In the genomic region with DNA sequence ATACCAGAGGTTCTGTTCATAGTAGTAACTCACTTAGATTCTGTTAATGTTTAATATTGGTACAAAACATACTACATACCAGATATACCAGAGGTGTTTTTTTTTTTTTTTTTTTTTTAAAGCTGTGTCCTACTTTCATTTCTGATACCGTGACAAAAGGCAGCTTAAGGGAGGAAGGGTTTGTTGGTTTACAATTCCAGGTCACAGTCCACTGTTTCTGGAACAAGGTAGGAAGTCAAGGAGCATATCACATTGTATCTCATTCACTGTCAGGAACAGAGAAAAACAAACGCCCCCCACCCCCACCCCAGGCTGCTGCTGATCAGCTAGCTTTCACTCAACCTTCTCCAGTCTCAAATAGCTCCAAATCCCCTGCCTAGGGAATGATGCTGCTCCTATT, we compare ENCODE assay signal across 25 mouse cellular contexts. TPM values are rescaled to one million over a fixed set of nuclear protein-coding genes. Genes with fewer than 3 reads are reported as not detected.
DNase-seq lines count a peak whose midpoint lies in the region; ATAC-seq and TF ChIP-seq lines count a peak whose summit lies in the region.
"Had no signal": no experiment of that assay in that cellular context is flagged by ENCODE, and none has a peak within 500 bp of the region (broad histone marks: within the 10 kb centered on the region; RNA-seq: fewer than 3 reads in every experiment).

No protein-coding gene starts in this region.

- no peak for TF ChIP-seq EP300 in CH12.LX (IDR thresholded peaks at IDR 0.05; ENCODE audit: low read length)

- no peak overlapping the region for H3K4me3 ChIP-seq in kidney, adult 2 months (ENCODE audit: insufficient read depth, low read depth, low read length)
- no peak overlapping the region for H3K4me3 ChIP-seq in CH12.LX (replicated peaks in 1 of 3; ENCODE audit: low read depth in 2 of 3, low read length in 2 of 3, poor library complexity in 1 of 3)
- H3K4me3 ChIP-seq in intestine, postnatal 0 days (ENCODE audit: low read depth, low read length), result no peak overlapping the region
- H3K4me3 ChIP-seq: embryonic facial prominence, embryonic 13.5 days; embryonic facial prominence, embryonic 15.5 days; erythroblast, embryonic 14.5 days; forebrain, embryonic 10.5 days; forebrain, embryonic 12.5 days had no signal

- in situ Hi-C loops in CH12.LX (cut with MboI; ENCODE audit: low pct_ligation_motif_present, low pct_unique_long_range_greater_than_20kb, low sequenced_read_pairs), result no loop called here

- TF ChIP-seq POLR2A in kidney, adult 2 months (IDR thresholded peaks at IDR 0.05; ENCODE audit: low read depth, low read length), result no peak
- no peak for TF ChIP-seq POLR2A in CH12.LX (IDR thresholded peaks at IDR 0.05; ENCODE audit: low read depth, low read length)

- no peaks in the 10 kb centered on the region for H3K36me3 ChIP-seq in kidney, adult 2 months (ENCODE audit: control insufficient read depth, insufficient read depth, low read length)
- no peaks in the 10 kb centered on the region for H3K36me3 ChIP-seq in CH12.LX (replicated peaks in 1 of 2; ENCODE audit: control insufficient read depth in 1 of 2, insufficient read depth in 1 of 2, low read length in 1 of 2)
- no peaks in the 10 kb centered on the region for H3K36me3 ChIP-seq in intestine, postnatal 0 days (ENCODE audit: control insufficient read depth, insufficient read depth)
- H3K36me3 ChIP-seq: embryonic facial prominence, embryonic 13.5 days; embryonic facial prominence, embryonic 15.5 days; forebrain, embryonic 10.5 days; forebrain, embryonic 12.5 days; G1E had no signal

- TF ChIP-seq RAD21 in CH12.LX (IDR thresholded peaks at IDR 0.05; ENCODE audit: low read depth, low read length), result no peak

- no peaks in the 10 kb centered on the region for H3K79me2 ChIP-seq in CH12.LX (replicated peaks; ENCODE audit: control insufficient read depth, extremely low read depth, insufficient read depth, poor library complexity, severe bottlenecking)

- H3K4me1 ChIP-seq in kidney, adult 2 months (ENCODE audit: control insufficient read depth, insufficient read depth, low read length), result no peaks in the 10 kb centered on the region
- H3K4me1 ChIP-seq in CH12.LX (ENCODE audit: control insufficient read depth in 1 of 2, insufficient read depth in 2 of 2), result no peaks in the 10 kb centered on the region
- H3K4me1 ChIP-seq in intestine, postnatal 0 days (replicated peaks; ENCODE audit: control insufficient read depth, insufficient read depth, low read length), result 0 out of 2 replicates have a peak, but pooled peaks cover 2% of the 10 kb centered on the region
- H3K4me1 ChIP-seq: embryonic facial prominence, embryonic 15.5 days; forebrain, embryonic 10.5 days; forebrain, embryonic 12.5 days had no signal

- DNase-seq in kidney, adult 2 months, result no peak
- no peak for DNase-seq in kidney, postnatal 10 days
- DNase-seq in CH12.LX (ENCODE audit: extremely low read depth), result no peak
- DNase-seq in right cerebral cortex, postnatal 25 days, result no peak
- DNase-seq in left cerebral cortex, adult 18-20 months (ENCODE audit: low spot score in 2 of 2), result no peak
- DNase-seq: adrenal gland, adult 8-10 months; adrenal gland, postnatal 14 days; adrenal gland, postnatal 36 days; cerebellum, adult 18-20 months; cerebellum, adult 8-10 months; cerebellum, adult 9-11 months; cerebellum, postnatal 14 days; cerebellum, postnatal 36 days; embryo, embryonic 11 days had no signal

- no peak for TF ChIP-seq CTCF in kidney, adult 2 months (conservative IDR thresholded peaks at IDR 0.05; ENCODE audit: insufficient read depth, insufficient read length, low read depth, low read length)
- no peak for TF ChIP-seq CTCF in CH12.LX (conservative IDR thresholded peaks at IDR 0.05 in 1 of 2, IDR thresholded peaks at IDR 0.05 in 1 of 2; ENCODE audit: low read depth in 2 of 2, low read length in 2 of 2)
- TF ChIP-seq CTCF in intestine, postnatal 0 days (IDR thresholded peaks at IDR 0.05; ENCODE audit: low read depth), result no peak

- peak overlapping the region; percentile 50 for H3K4me2 ChIP-seq in CH12.LX (ENCODE audit: insufficient read depth, low read depth, poor library complexity, severe bottlenecking)
- H3K4me2 ChIP-seq in intestine, postnatal 0 days (replicated peaks; ENCODE audit: low read depth), result no peak overlapping the region
- H3K4me2 ChIP-seq: embryonic facial prominence, embryonic 13.5 days; embryonic facial prominence, embryonic 15.5 days; forebrain, embryonic 12.5 days had no signal

- 20% methylated on average over 2 of the region's 2 CpGs for WGBS in kidney, adult 2 months
- 30% methylated on average over 2 of the region's 2 CpGs for WGBS in intestine, postnatal 0 days

- H3K27ac ChIP-seq in kidney, adult 2 months (ENCODE audit: insufficient read depth, low read depth, low read length), result 0 out of 2 replicates have a peak overlapping the region, but pooled peaks have one; percentile 5
- H3K27ac ChIP-seq in CH12.LX (ENCODE audit: insufficient read depth, low read depth), result no peak overlapping the region
- H3K27ac ChIP-seq in intestine, postnatal 0 days (ENCODE audit: low read depth, low read length), result 0 out of 2 replicates have a peak overlapping the region, but pooled peaks have one; percentile 28
- H3K27ac ChIP-seq: embryonic facial prominence, embryonic 13.5 days; embryonic facial prominence, embryonic 15.5 days; forebrain, embryonic 10.5 days; forebrain, embryonic 12.5 days had no signal

- dilution Hi-C loops in CH12.LX (cut with MboI; ENCODE audit: extremely low pct_ligation_motif_present, extremely low pct_unique_long_range_greater_than_20kb, low sequenced_read_pairs), result no loop called here

- no peak overlapping the region for H3K9ac ChIP-seq in CH12.LX (ENCODE audit: insufficient read depth, low read depth)
- no peak overlapping the region for H3K9ac ChIP-seq in intestine, postnatal 0 days (ENCODE audit: low read depth, low read length)
- H3K9ac ChIP-seq: embryonic facial prominence, embryonic 13.5 days; embryonic facial prominence, embryonic 15.5 days; forebrain, embryonic 12.5 days had no signal

- ATAC-seq in intestine, postnatal 0 days, result peak; percentile 81
- ATAC-seq: activated CD4-positive, CD25-positive, alpha-beta regulatory T cell, adult 4 months; forebrain, embryonic 14.5 days; forebrain, embryonic 16.5 days; Patski had no signal

- no peaks in the 10 kb centered on the region for H3K27me3 ChIP-seq in kidney, adult 2 months (replicated peaks; ENCODE audit: control insufficient read depth, insufficient read depth, low read length)
- H3K27me3 ChIP-seq in CH12.LX (replicated peaks), result no peaks in the 10 kb centered on the region
- H3K27me3 ChIP-seq in intestine, postnatal 0 days (replicated peaks; ENCODE audit: control insufficient read depth, insufficient read depth, low read length), result no peaks in the 10 kb centered on the region
- H3K27me3 ChIP-seq: embryonic facial prominence, embryonic 13.5 days; embryonic facial prominence, embryonic 15.5 days; forebrain, embryonic 12.5 days; Patski had no signal

- no peaks in the 10 kb centered on the region for H3K9me3 ChIP-seq in CH12.LX (replicated peaks; ENCODE audit: low read length)
- no peaks in the 10 kb centered on the region for H3K9me3 ChIP-seq in intestine, postnatal 0 days (ENCODE audit: control insufficient read depth)
- H3K9me3 ChIP-seq: embryonic facial prominence, embryonic 13.5 days; embryonic facial prominence, embryonic 15.5 days; forebrain, embryonic 10.5 days; forebrain, embryonic 12.5 days; G1E had no signal

TF ChIP-seq in CH12.LX, 34 proteins besides CTCF, POLR2A, EP300 and RAD21:
- TF ChIP-seq ZNF384 (IDR thresholded peaks at IDR 0.05; ENCODE audit: low read depth, low read length) (peak; percentile 56; the same call in 1 of the 2 replicates), USF2 (conservative IDR thresholded peaks at IDR 0.05; ENCODE audit: low read depth, low read length) (no peak)

RNA-seq across cellular contexts. Expression of gene Slc35f5, which starts 21.1 kb away (rescaled TPM):
- 32.0 and 36.3 TPM in 2 replicates for polyA plus RNA-seq in kidney, adult 2 months (2012; rRNA removed)
- total RNA-seq in CH12.LX (2012; rRNA removed) (4.7 and 6.0 TPM in 2 replicates), CH12.LX (2014; rRNA removed) (3.5 and 5.8 TPM in 2 replicates)
- 3.9 and 4.6 TPM in 2 replicates for polyA plus RNA-seq in CH12.LX (2012; ENCODE audit: insufficient read length, low read depth)
- polyA plus RNA-seq in intestine, postnatal 0 days (2015; fragmentation: Nextera tagmentation; extraction: Ambion mirVana), result 36.2 and 37.4 TPM in 2 replicates
- total RNA-seq in left cerebral cortex, adult 18-20 months (2021), result 10 to 100 TPM; 20.8 to 23.6 TPM
- polyA plus RNA-seq: erythroblast, embryonic 14.5 days had no signal
